Mouse (Mus musculus): ENCODE results near the gene Gm10271. TPM values are rescaled to one million over a fixed set of nuclear protein-coding genes. Genes with fewer than 3 reads are reported as not detected.

The Gm10271 gene
- polyA plus RNA-seq, 1 experiment from 2014 or later = not detected

Other genes with a start within 250 kb of the Gm10271 start
- gene Myrfl, start 75.7 kb downstream of the Gm10271 start, polyA plus RNA-seq (2015; fragmentation: Nextera tagmentation; extraction: Ambion mirVana) = 0.56 and 0.97 TPM in 2 replicates
- gene Rab3ip, start 21.8 kb downstream of the Gm10271 start, polyA plus RNA-seq (2015; fragmentation: Nextera tagmentation; extraction: Ambion mirVana) = 21.3 and 22.1 TPM in 2 replicates
- gene Best3, start 13.7 kb upstream of the Gm10271 start, polyA plus RNA-seq (2015; fragmentation: Nextera tagmentation; extraction: Ambion mirVana) = 0.59 TPM in 1 of 2 replicates, not detected in the other
- gene Lrrc10, start 72.7 kb upstream of the Gm10271 start, polyA plus RNA-seq (2015; fragmentation: Nextera tagmentation; extraction: Ambion mirVana) = not detected in 2 replicates
- gene Cct2, start 91.2 kb upstream of the Gm10271 start, polyA plus RNA-seq (2015; fragmentation: Nextera tagmentation; extraction: Ambion mirVana) = 201 and 215 TPM in 2 replicates
- 18.7 and 20.8 TPM in 2 replicates for gene Frs2, start 175.9 kb upstream of the Gm10271 start, polyA plus RNA-seq (2015; fragmentation: Nextera tagmentation; extraction: Ambion mirVana)